Mouse (Mus musculus) thymus, adult 2 months (tissue): ENCODE results near the gene Zfp777. TPM values are rescaled to one million over a fixed set of nuclear protein-coding genes. Genes with fewer than 3 reads are reported as not detected.
A peak's percentile ranks its signal among the peaks of the same experiment; 100 is the strongest.

Source experiments
- DNase-seq: peaks from one replicate; pipeline ENCODE4 v3.0.0; 2021
- H3K27ac ChIP-seq: fragments of 200-500 bp; 2 replicates; pipeline ENCODE4 v1.5.1; 2012; ENCODE audit warnings: low read length, control low read depth; ENCODE audit not compliant: control insufficient read depth, insufficient read depth
- H3K27me3 ChIP-seq: fragments of 200-500 bp; 2 replicates; pipeline ENCODE4 v1.6.1; 2012; ENCODE audit warnings: mild to moderate bottlenecking, low read length, moderate library complexity, mixed read lengths; ENCODE audit not compliant: control insufficient read depth, insufficient read depth
- H3K36me3 ChIP-seq: fragments of 200-500 bp; 2 replicates; pipeline ENCODE4 v1.6.1; 2012; ENCODE audit warnings: mild to moderate bottlenecking, low read length, moderate library complexity; ENCODE audit not compliant: control insufficient read depth, insufficient read depth
- H3K4me1 ChIP-seq: fragments of 200-500 bp; replicated peaks from 2 replicates; pipeline ENCODE4 v1.6.1; 2012; ENCODE audit warnings: low read length; ENCODE audit not compliant: control insufficient read depth, insufficient read depth
- H3K4me3 ChIP-seq: fragments of 200-500 bp; 2 replicates; pipeline ENCODE4 v1.5.1; 2012; ENCODE audit warnings: mild to moderate bottlenecking, low read length, control low read depth, moderate library complexity; ENCODE audit not compliant: control insufficient read depth, insufficient read depth
- CTCF ChIP-seq: fragments of 200-500 bp; IDR thresholded peaks from 2 replicates; pipeline ENCODE4 v1.5.1; 2012; ENCODE audit warnings: mild to moderate bottlenecking, control low read depth, low read length, moderate library complexity, borderline replicate concordance; ENCODE audit not compliant: control insufficient read depth, poor library complexity, insufficient read depth; ENCODE audit errors: extremely low read depth
- POLR2A ChIP-seq: fragments of 200-500 bp; IDR thresholded peaks from 2 replicates; pipeline ENCODE4 v1.6.1; 2012; ENCODE audit warnings: mild to moderate bottlenecking, low read length, control low read depth, moderate library complexity; ENCODE audit not compliant: control insufficient read depth, poor library complexity, insufficient read depth; ENCODE audit errors: extremely low read depth
- whole genome bisulfite sequencing: fragments of 180-500 bp; shearing (Covaris S2); methylation state at CpG from one replicate; pipeline ENCODE4 v1.1.7; 2018; 5-methylcytosine and 5-hydroxymethylcytosine counted together
- polyA plus RNA-seq: library from polyadenylated mRNA; depleted of rRNA; stranded (reverse); fragments of >200 nt; gene quantifications from 2 replicates; pipeline ENCODE4 v1.2.3, GENCODE M21; 2012; rRNA removed

Zfp777 gene
- polyA plus RNA-seq, 1 experiment, result 45.5 TPM

GRCm38 (mm10) chr6:47978897-47979368 is 69.8 kb downstream of the Zfp777 start:
- TF ChIP-seq CTCF (no peak), POLR2A (no peak)
- no peak overlapping the region for H3K4me3 ChIP-seq
- H3K4me1 ChIP-seq, result no peaks in the 10 kb centered on the region
- WGBS, result 17% methylated on average over 6 of the region's 6 CpGs
- DNase-seq, result peak; percentile 72
- no peaks in the 10 kb centered on the region for H3K27me3 ChIP-seq
- H3K27ac ChIP-seq, result no peak overlapping the region
- no peaks in the 10 kb centered on the region for H3K36me3 ChIP-seq

GRCm38 (mm10) chr6:47974599-47974998 is 74.1 kb downstream of the Zfp777 start:
- H3K27ac ChIP-seq, result no peak overlapping the region
- WGBS, result 93% methylated on average over 1 of the region's 1 CpGs
- no peaks in the 10 kb centered on the region for H3K27me3 ChIP-seq
- DNase-seq, result peak; percentile 32
- H3K4me1 ChIP-seq, result no peaks in the 10 kb centered on the region
- no peaks in the 10 kb centered on the region for H3K36me3 ChIP-seq
- H3K4me3 ChIP-seq, result no peak overlapping the region
- TF ChIP-seq CTCF, result no peak
- no peak for TF ChIP-seq POLR2A

Other genes starting within 250 kb of the Zfp777 start
- gene Pdia4, start 235.5 kb downstream of the Zfp777 start, polyA plus RNA-seq, result 24.7 and 25.4 TPM in 2 replicates
- gene Zfp786, start 218.0 kb downstream of the Zfp777 start, polyA plus RNA-seq, result 0.24 and 0.31 TPM in 2 replicates
- gene Zfp398, start 213.2 kb downstream of the Zfp777 start, polyA plus RNA-seq, result 26.5 and 32.0 TPM in 2 replicates
- gene Zfp282, start 171.7 kb downstream of the Zfp777 start, polyA plus RNA-seq, result 13.8 and 15.0 TPM in 2 replicates
- 25.3 and 26.4 TPM in 2 replicates for gene Zfp212, start 128.4 kb downstream of the Zfp777 start, polyA plus RNA-seq
- 35.6 and 38.4 TPM in 2 replicates for gene Zfp956, start 95.5 kb downstream of the Zfp777 start, polyA plus RNA-seq
- gene Zfp746, start 37.7 kb upstream of the Zfp777 start, polyA plus RNA-seq, result 52.5 and 52.7 TPM in 2 replicates